ENCODE assay signal across 18 mouse cellular contexts in the genomic region with DNA sequence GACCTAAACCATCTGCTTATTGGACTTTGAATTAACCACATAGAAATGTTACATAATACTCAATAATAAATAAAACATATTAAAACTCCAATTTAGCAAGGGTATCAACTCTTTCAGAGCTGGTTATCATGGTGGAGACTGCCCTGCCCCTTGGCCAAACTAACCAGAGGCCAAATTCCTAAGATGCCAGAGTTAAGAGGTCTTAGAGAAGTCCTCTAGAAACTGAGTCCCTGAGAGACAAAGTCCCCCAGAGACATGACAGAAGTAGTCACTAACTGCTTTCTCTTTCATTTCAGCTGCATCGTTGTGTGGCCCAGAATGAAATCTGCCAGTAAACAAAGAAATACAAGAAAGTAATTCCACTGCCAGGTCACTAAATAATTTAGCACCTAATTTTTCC.
DNase-seq lines count a peak whose midpoint lies in the region; ATAC-seq and TF ChIP-seq lines count a peak whose summit lies in the region.
"Had no signal": no experiment of that assay in that cellular context is flagged by ENCODE, and none has a peak within 500 bp of the region (broad histone marks: within the 10 kb centered on the region; RNA-seq: fewer than 3 reads in every experiment).

No protein-coding gene starts in this region.

- WGBS in kidney, adult 2 months: 17% methylated on average over 1 of the region's 1 CpGs
- 33% methylated on average over 1 of the region's 1 CpGs for WGBS in intestine, embryonic 16.5 days

- H3K27ac ChIP-seq in kidney, adult 2 months (ENCODE audit: insufficient read depth, low read depth, low read length): peak overlapping the region; percentile 71
- H3K27ac ChIP-seq in intestine, embryonic 16.5 days (ENCODE audit: low read length): no peak overlapping the region; the same call in 1 of the 2 replicates
- H3K27ac ChIP-seq: embryonic facial prominence, embryonic 12.5 days; hindbrain, embryonic 10.5 days; liver, embryonic 15.5 days; midbrain, embryonic 13.5 days had no signal

- TF ChIP-seq CTCF in kidney, adult 2 months (conservative IDR thresholded peaks at IDR 0.05; ENCODE audit: insufficient read depth, insufficient read length, low read depth, low read length): no peak

- no peak for ATAC-seq in intestine, embryonic 16.5 days
- no peak for ATAC-seq in megakaryocyte, adult 5-6 weeks (ENCODE audit: poor library complexity, severe bottlenecking)
- ATAC-seq: inflammation-experienced regulatory T-cells, adult 6 months; midbrain, embryonic 13.5 days had no signal

- H3K4me2 ChIP-seq in intestine, embryonic 16.5 days (ENCODE audit: low read depth, low read length): 0 out of 2 replicates have a peak overlapping the region, but pooled peaks have one; percentile 26
- H3K4me2 ChIP-seq: embryonic facial prominence, embryonic 12.5 days; liver, embryonic 15.5 days; midbrain, embryonic 13.5 days had no signal

- no peak overlapping the region for H3K4me3 ChIP-seq in kidney, adult 2 months (ENCODE audit: insufficient read depth, low read depth, low read length)
- H3K4me3 ChIP-seq in intestine, embryonic 16.5 days (ENCODE audit: low read length): no peak overlapping the region
- H3K4me3 ChIP-seq: embryonic facial prominence, embryonic 12.5 days; hindbrain, embryonic 10.5 days; liver, embryonic 15.5 days; midbrain, embryonic 13.5 days had no signal

- no peak for DNase-seq in kidney, adult 2 months
- DNase-seq in kidney, adult 18-20 months: no peak
- DNase-seq in A20 (ENCODE audit: low read depth, low spot score): peak; percentile 40
- peak; percentile 26 for DNase-seq in ES-CJ7 (ENCODE audit: low read depth, low spot score)
- DNase-seq in urinary bladder, adult 18-20 months (ENCODE audit: low spot score in 2 of 2): no peak
- DNase-seq: adrenal gland, postnatal 14 days; gastrocnemius, postnatal 25 days; kidney, postnatal 25 days; layer of hippocampus, postnatal 36 days; right cerebral cortex, postnatal 14 days; thymus, postnatal 25 days had no signal

- H3K36me3 ChIP-seq in kidney, adult 2 months (ENCODE audit: control insufficient read depth, insufficient read depth, low read length): no peaks in the 10 kb centered on the region
- H3K36me3 ChIP-seq in intestine, embryonic 16.5 days (ENCODE audit: control insufficient read depth, insufficient read depth, low read length): 0 out of 2 replicates have a peak, but pooled peaks cover 2% of the 10 kb centered on the region
- H3K36me3 ChIP-seq: liver, embryonic 15.5 days; midbrain, embryonic 13.5 days had no signal

- no peak for TF ChIP-seq POLR2A in kidney, adult 2 months (IDR thresholded peaks at IDR 0.05; ENCODE audit: low read depth, low read length)

- no peaks in the 10 kb centered on the region for H3K27me3 ChIP-seq in kidney, adult 2 months (replicated peaks; ENCODE audit: control insufficient read depth, insufficient read depth, low read length)
- H3K27me3 ChIP-seq in intestine, embryonic 16.5 days (replicated peaks; ENCODE audit: control insufficient read depth, insufficient read depth, low read length): no peaks in the 10 kb centered on the region
- H3K27me3 ChIP-seq: embryonic facial prominence, embryonic 12.5 days; liver, embryonic 15.5 days; midbrain, embryonic 13.5 days had no signal

- no peak overlapping the region for H3K9ac ChIP-seq in intestine, embryonic 16.5 days (ENCODE audit: low read depth, low read length)
- H3K9ac ChIP-seq: embryonic facial prominence, embryonic 12.5 days; liver, embryonic 15.5 days; midbrain, embryonic 13.5 days had no signal

- H3K9me3 ChIP-seq in intestine, embryonic 16.5 days (ENCODE audit: control insufficient read depth, low read length): 0 out of 2 replicates have a peak, but pooled peaks cover 3% of the 10 kb centered on the region
- H3K9me3 ChIP-seq: embryonic facial prominence, embryonic 12.5 days; liver, embryonic 15.5 days; midbrain, embryonic 13.5 days had no signal

- H3K4me1 ChIP-seq in kidney, adult 2 months (ENCODE audit: control insufficient read depth, insufficient read depth, low read length): peaks cover 9% of the 10 kb centered on the region; the same call in 1 of the 2 replicates
- H3K4me1 ChIP-seq in intestine, embryonic 16.5 days (ENCODE audit: control insufficient read depth, insufficient read depth, low read length): peaks cover 7% of the 10 kb centered on the region; the same call in 1 of the 2 replicates

Comparison
In these comparisons a context has a peak if more than half of its experiments do, and no peak if none do; other contexts are left out.
1. DNase-seq: peak in A20 (single experiment) and ES-CJ7 (single experiment); none in kidney, adult 2 months (single experiment), kidney, adult 18-20 months (single experiment) and urinary bladder, adult 18-20 months (0 of 2).